Mouse (Mus musculus): ENCODE data around the gene Ak4. TPM values are rescaled to one million over a fixed set of nuclear protein-coding genes. Genes with fewer than 3 reads are reported as not detected.

The Ak4 gene
- polyA plus RNA-seq, 1 experiment from 2014 or later, result 14.9 TPM

DNA sequence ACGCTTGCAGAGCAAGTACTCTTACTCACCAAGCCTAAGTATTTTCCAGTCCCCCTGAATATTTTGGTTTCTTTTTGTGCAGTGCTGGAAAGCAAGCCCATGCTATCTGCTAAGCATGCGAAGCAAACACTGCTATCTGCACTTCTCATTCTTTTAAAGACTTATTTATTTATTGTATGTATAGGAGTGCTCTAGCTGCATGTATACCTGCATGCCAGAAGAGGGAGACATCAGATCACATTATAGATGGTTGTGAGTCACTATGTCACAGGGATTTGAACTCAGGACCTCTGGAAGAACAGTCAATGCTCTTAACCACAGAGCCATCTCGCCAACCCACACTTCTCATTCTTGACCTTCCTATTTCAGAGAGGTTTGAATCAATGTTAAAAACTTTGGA is 94.2 kb downstream of the Ak4 start:
- Histone ChIP-seq H3K9me3 (replicated peaks) (no peaks in the 10 kb centered on the region), H3K4me3 (replicated peaks) (no peak overlapping the region), H3K27me3 (peaks cover 12% of the 10 kb centered on the region), H3K4me1 (replicated peaks) (peaks cover 8% of the 10 kb centered on the region; the same call in 1 of the 2 replicates), H3K27ac (replicated peaks) (no peak overlapping the region), H3K9ac (no peak overlapping the region), H3K36me3 (replicated peaks) (no peaks in the 10 kb centered on the region), H3K4me2 (no peak overlapping the region)
- no peak for ATAC-seq (ENCODE audit: insufficient read depth)
- 62% methylated on average over 3 of the region's 3 CpGs for WGBS (ENCODE audit: insufficient replicate concordance)

DNA sequence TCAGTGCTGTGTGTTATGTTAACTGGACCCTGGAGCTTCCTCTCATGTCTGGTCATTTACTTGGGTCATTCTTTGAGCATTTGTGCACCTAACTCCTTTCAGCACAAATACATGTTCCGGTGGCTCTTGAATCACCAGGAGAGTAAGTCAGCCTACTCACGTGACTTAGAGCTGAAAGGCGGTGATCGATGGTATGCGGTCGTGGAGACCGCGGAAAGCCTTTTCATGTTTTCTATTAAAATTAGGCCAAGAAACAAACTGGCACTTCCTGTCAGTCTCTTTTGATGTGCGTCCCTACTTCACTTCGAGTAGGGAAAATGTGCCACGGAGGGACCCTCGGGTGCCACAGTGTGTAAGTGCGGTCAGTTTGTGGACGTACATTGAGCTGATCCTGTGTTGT is 96.8 kb downstream of the Ak4 start:
- Histone ChIP-seq H3K36me3 (replicated peaks) (no peaks in the 10 kb centered on the region), H3K4me1 (replicated peaks) (no peaks in the 10 kb centered on the region), H3K9me3 (replicated peaks) (no peaks in the 10 kb centered on the region), H3K4me2 (no peak overlapping the region), H3K9ac (no peak overlapping the region), H3K4me3 (replicated peaks) (no peak overlapping the region), H3K27ac (replicated peaks) (no peak overlapping the region), H3K27me3 (no peaks in the 10 kb centered on the region)
- 87% methylated on average over 14 of the region's 14 CpGs for WGBS (ENCODE audit: insufficient replicate concordance)
- ATAC-seq (ENCODE audit: insufficient read depth), result no peak

Other genes with a start within 250 kb of the Ak4 start
- gene Jak1, start 154.0 kb upstream of the Ak4 start, polyA plus RNA-seq (2015; fragmentation: Nextera tagmentation; extraction: Ambion mirVana), result 42.4 and 44.7 TPM in 2 replicates
- 0.15 and 0.17 TPM in 2 replicates for gene Dnajc6, start 77.4 kb downstream of the Ak4 start, polyA plus RNA-seq (2015; fragmentation: Nextera tagmentation; extraction: Ambion mirVana)
- 47.5 and 47.9 TPM in 2 replicates for gene Leprot, start 228.4 kb downstream of the Ak4 start, polyA plus RNA-seq (2015; fragmentation: Nextera tagmentation; extraction: Ambion mirVana)